ENCODE assay signal across 8 mouse cellular contexts in the genomic region with DNA sequence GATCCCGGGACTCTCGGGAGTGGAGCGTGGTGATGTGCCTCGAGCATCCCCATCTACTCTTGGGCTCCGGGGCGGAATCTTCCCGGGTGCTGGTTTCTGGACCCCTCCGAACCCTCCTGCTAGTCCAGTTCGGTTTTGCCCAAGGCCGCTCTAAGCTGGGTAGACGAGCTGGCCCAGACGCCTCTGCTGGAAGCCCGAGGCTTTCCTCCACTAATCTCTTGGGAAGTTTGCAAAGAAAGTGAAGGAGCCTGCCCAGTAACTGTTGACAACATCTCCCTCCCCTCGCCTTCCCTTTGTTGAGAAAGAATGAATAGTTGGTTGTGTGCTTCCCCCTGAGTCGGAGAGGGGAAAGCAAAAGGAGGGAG.
DNase-seq lines count a peak whose midpoint lies in the region; ATAC-seq and TF ChIP-seq lines count a peak whose summit lies in the region.

No protein-coding gene starts in this region.

- no peaks in the 10 kb centered on the region for H3K9me3 ChIP-seq in intestine, embryonic 16.5 days (ENCODE audit: control insufficient read depth, low read length)
- H3K9me3 ChIP-seq in liver, embryonic 14.5 days (ENCODE audit: control insufficient read depth, low read length): no peaks in the 10 kb centered on the region
- H3K9me3 ChIP-seq in neural tube, embryonic 11.5 days (ENCODE audit: control insufficient read depth, low read length): no peaks in the 10 kb centered on the region

- 0 out of 2 replicates have a peak, but pooled peaks cover 9% of the 10 kb centered on the region for H3K4me1 ChIP-seq in intestine, embryonic 16.5 days (ENCODE audit: control insufficient read depth, insufficient read depth, low read length)
- H3K4me1 ChIP-seq in liver, embryonic 14.5 days (replicated peaks; ENCODE audit: control insufficient read depth in 2 of 2, insufficient read depth in 2 of 2, low read length in 1 of 2): peaks cover 0 to 7% of the 10 kb centered on the region in 2 experiments; a peak in 2 of 4 replicates
- peaks cover 4% of the 10 kb centered on the region for H3K4me1 ChIP-seq in neural tube, embryonic 11.5 days (ENCODE audit: control insufficient read depth, insufficient read depth, low read length)

- peak; percentile 35 for DNase-seq in ovary, postnatal 36 days (ENCODE audit: low spot score)
- DNase-seq in ovary, postnatal 10 days (ENCODE audit: low spot score): no peak
- peak; percentile 14 to 26 for DNase-seq in cerebellum, postnatal 25 days
- DNase-seq in gastrocnemius, postnatal 25 days: peak; percentile 10
- DNase-seq in liver, embryonic 14.5 days (ENCODE audit: low read depth in 3 of 3, low spot score in 3 of 3): no peak
- peak; percentile 59 for DNase-seq in neural tube, embryonic 11.5 days (ENCODE audit: low spot score)

- peak; percentile 21; the same call in 1 of the 2 replicates for ATAC-seq in intestine, embryonic 16.5 days
- no peak for ATAC-seq in liver, embryonic 14.5 days (ENCODE audit: insufficient read depth)
- peak; percentile 77 for ATAC-seq in neural tube, embryonic 11.5 days (ENCODE audit: insufficient read depth, low FRiP score, low TSS enrichment)
- no peak for ATAC-seq in inflammation-experienced regulatory T-cells, adult 6 months

- H3K4me2 ChIP-seq in intestine, embryonic 16.5 days (ENCODE audit: low read depth, low read length): peak overlapping the region; percentile 82
- peak overlapping the region; percentile 61 for H3K4me2 ChIP-seq in liver, embryonic 14.5 days (ENCODE audit: low read depth)
- H3K4me2 ChIP-seq in neural tube, embryonic 11.5 days (ENCODE audit: low read depth): peak overlapping the region; percentile 85

- WGBS in intestine, embryonic 16.5 days: under 1% methylated on average over 15 of the region's 15 CpGs
- 1% methylated on average over 15 of the region's 15 CpGs for WGBS in liver, embryonic 14.5 days (ENCODE audit: insufficient replicate concordance)
- under 1% methylated on average over 15 of the region's 15 CpGs for WGBS in neural tube, embryonic 11.5 days

- H3K27ac ChIP-seq in intestine, embryonic 16.5 days (ENCODE audit: low read length): peak overlapping the region; percentile 74
- no peak overlapping the region for H3K27ac ChIP-seq in liver, embryonic 14.5 days
- H3K27ac ChIP-seq in neural tube, embryonic 11.5 days (ENCODE audit: low read depth, low read length): peak overlapping the region; percentile 68

- no peak for TF ChIP-seq EP300 in liver, embryonic 14.5 days (IDR thresholded peaks at IDR 0.05; ENCODE audit: low read depth)

- H3K36me3 ChIP-seq in intestine, embryonic 16.5 days (ENCODE audit: control insufficient read depth, insufficient read depth, low read length): no peaks in the 10 kb centered on the region
- H3K36me3 ChIP-seq in liver, embryonic 14.5 days (replicated peaks; ENCODE audit: control insufficient read depth, insufficient read depth, low read depth): no peaks in the 10 kb centered on the region
- H3K36me3 ChIP-seq in neural tube, embryonic 11.5 days (ENCODE audit: control insufficient read depth, insufficient read depth, low read length): no peaks in the 10 kb centered on the region

- H3K9ac ChIP-seq in intestine, embryonic 16.5 days (ENCODE audit: low read depth, low read length): peak overlapping the region; percentile 81
- H3K9ac ChIP-seq in liver, embryonic 14.5 days (replicated peaks): peak overlapping the region; percentile 23; the same call in 1 of the 2 replicates
- H3K9ac ChIP-seq in neural tube, embryonic 11.5 days (ENCODE audit: low read length): peak overlapping the region; percentile 77

- peak overlapping the region; percentile 59 for H3K4me3 ChIP-seq in intestine, embryonic 16.5 days (ENCODE audit: low read length)
- H3K4me3 ChIP-seq in liver, embryonic 14.5 days (ENCODE audit: insufficient read depth in 1 of 2, low read depth in 2 of 2, low read length in 2 of 2): peak overlapping the region; percentile 53
- peak overlapping the region; percentile 65 for H3K4me3 ChIP-seq in neural tube, embryonic 11.5 days (ENCODE audit: low read depth, low read length)

- TF ChIP-seq CTCF in liver, embryonic 14.5 days (IDR thresholded peaks at IDR 0.05; ENCODE audit: low read depth): no peak

- no peaks in the 10 kb centered on the region for H3K27me3 ChIP-seq in intestine, embryonic 16.5 days (replicated peaks; ENCODE audit: control insufficient read depth, insufficient read depth, low read length)
- H3K27me3 ChIP-seq in liver, embryonic 14.5 days (ENCODE audit: control insufficient read depth, insufficient read depth, low read length): peaks cover 32% of the 10 kb centered on the region
- H3K27me3 ChIP-seq in neural tube, embryonic 11.5 days (ENCODE audit: control insufficient read depth, insufficient read depth, low read length): peaks cover 2% of the 10 kb centered on the region; the same call in 1 of the 2 replicates

Comparison
In these comparisons a context has a peak if more than half of its experiments do, and no peak if none do; other contexts are left out.
1. DNase-seq: peak in ovary, postnatal 36 days (single experiment), cerebellum, postnatal 25 days (2 of 2), gastrocnemius, postnatal 25 days (single experiment) and neural tube, embryonic 11.5 days (single experiment); none in ovary, postnatal 10 days (single experiment) and liver, embryonic 14.5 days (0 of 3).
2. ATAC-seq: peak in intestine, embryonic 16.5 days (single experiment) and neural tube, embryonic 11.5 days (single experiment); none in liver, embryonic 14.5 days (single experiment) and inflammation-experienced regulatory T-cells, adult 6 months (single experiment).
3. H3K9ac ChIP-seq: peak in every context shown above with its lines; median percentile 81 in intestine, embryonic 16.5 days; 77 in neural tube, embryonic 11.5 days; 23 in liver, embryonic 14.5 days.
4. Peak in every context shown above with its lines, with median percentiles within 50 percentile points of each other: H3K4me2 ChIP-seq and H3K4me3 ChIP-seq.